Mouse (Mus musculus): ENCODE data around the gene Pcgf5.

Pcgf5 gene

DNA sequence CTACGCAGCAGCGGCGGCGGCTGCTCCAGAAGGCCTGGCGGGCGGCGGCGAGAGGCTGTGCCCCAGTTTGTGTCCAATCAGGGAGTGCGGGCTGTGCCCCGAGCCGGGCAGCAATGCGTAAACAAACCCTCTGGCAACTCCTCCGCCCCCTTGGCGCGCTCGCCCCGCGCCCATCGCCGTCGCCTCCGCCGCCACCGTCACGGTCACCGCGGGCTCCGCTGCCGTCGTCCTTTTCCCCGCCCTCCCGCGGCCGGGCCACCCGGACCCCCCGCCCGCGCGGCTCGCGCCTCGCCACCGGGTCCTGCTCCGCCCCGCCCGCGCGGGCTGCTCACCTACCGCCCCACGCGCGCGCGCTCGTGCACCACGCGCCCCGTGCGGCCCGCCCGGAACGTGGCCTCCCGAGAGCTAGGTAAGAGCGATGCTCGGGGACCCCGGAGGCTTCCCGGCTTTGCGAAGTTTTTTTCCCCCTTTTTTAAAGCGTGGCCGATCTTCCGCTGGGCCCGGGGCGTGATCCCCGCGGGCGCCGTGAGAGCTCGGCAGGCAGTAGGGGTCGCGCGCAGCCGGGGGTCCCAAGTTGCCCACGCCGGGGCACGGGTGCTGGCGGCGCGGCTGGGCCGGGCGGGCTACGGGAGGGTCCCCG, at the start of gene Pcgf5:
Gene Pcgf5 (plus strand): TSS at position 149 of the 640 bp plus-strand sequence.
- ChIA-PET CTCF (interaction anchor here in 1 of 4 experiments (1.3 kb wide), 1 partner anchor 92 kb away, joined by 4 read pairs; no protein-coding TSS in a partner anchor), POLR2A (interaction anchor here in 3 of 4 experiments (0.6 to 1.4 kb wide), 9 partner anchors 11 to 1034 kb away, joined by 3 to 7 read pairs (median 3); no protein-coding TSS in a partner anchor)

DNA sequence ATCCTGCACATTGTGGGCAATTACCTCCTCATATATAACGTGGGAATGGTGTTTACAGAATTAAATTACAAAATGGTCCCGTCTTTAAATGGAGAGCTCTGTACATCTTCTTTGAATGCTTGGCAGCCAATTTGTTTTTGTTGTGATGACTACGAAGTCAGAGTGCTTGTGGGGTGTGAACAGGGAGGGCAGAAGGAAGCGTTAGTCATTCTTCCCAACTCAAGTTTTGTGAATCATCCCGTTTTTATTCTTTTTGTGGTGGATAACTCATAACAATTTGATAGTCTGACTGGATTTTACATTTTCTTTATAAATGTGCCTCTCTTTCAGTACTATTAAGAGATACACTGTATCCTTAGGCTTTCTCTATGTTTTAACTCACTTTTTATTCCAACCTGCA, 42.6 kb upstream of the Pcgf5 start:
- ChIA-PET CTCF (no interaction called here), POLR2A (no interaction called here)

DNA sequence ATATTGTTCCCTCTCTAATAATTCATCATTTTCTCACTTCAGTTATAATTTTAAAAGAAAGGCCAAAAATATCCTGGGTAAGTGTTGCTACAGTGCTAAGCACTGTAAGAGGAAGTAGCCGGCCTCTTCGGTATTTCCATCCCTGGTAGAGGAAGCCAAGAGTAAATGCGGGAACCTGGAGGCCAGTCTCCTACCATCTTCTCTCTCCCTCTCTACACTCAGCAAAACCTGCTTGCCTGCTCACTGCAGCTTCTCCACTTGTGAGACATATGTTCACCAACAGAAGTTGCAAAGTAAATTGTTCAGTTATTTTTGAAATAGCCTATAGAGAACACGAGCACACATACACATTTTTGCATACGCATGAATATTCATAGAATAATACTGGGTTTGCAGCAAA, 34.1 kb upstream of the Pcgf5 start:
- POLR2A ChIA-PET = no interaction called here
- CTCF ChIA-PET = no interaction called here

DNA sequence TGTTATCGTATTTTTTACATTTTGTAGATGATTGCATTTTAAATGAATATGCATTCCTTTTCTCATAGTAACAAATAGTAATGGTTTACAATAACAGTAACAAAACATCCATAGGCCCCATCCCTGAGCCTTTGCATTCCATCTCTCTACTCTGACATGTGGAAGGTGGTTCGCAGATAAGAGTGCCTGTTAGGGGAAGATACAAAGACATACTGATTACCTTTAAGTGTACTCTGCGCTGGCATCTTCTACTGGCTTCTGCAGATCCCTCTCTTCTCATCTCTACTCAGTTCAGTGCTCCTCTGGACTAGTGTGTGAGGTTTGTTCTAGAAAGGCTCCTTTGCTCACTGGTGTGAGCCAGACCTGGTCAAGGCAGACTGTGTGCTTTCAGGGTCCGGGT, 28.4 kb upstream of the Pcgf5 start:
- CTCF ChIA-PET = no interaction called here
- POLR2A ChIA-PET = no interaction called here

DNA sequence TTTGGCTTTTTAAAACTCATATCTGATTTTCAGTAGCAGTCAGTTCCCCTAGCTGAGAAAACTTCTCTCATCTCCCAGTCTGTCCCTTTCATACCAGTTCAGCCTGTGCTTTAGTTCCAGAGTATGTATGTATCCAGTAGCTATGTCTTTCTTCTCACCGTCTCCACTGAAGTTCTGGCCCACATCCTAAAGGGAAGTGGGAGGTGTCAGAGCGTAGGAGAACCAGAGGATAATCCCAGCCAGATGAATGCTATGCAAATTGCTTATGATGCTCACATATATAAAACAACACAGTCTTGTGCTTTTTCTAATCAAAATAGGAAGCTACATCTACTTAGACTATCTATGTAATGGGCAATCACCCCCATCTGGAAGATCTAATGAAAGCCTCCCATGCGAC, 27.0 kb upstream of the Pcgf5 start:
- POLR2A ChIA-PET = no interaction called here
- CTCF ChIA-PET = no interaction called here

DNA sequence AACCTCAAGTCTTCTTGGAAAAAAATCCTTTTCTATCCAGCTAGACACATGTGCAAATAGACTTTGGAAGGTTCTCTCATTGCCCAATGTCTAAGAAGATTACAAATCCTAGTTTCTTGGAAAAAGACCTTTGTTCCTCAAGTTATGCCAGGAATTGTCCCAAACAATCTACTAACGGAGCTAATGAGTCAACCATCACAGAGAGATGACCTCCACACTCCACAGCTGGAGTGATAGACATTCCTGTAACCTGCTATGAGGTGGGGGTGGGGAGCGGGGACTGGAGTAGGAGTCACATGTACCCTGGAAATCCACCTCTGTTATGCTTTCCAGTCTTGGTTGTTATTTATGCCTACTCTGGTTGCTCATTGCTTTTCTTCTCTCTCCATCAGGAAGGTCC, 24.8 kb upstream of the Pcgf5 start:
- POLR2A ChIA-PET = interaction anchor here in 1 of 4 experiments (0.6 kb wide), 1 partner anchor 44 kb away, joined by 4 read pairs; no protein-coding TSS in a partner anchor
- CTCF ChIA-PET = no interaction called here

DNA sequence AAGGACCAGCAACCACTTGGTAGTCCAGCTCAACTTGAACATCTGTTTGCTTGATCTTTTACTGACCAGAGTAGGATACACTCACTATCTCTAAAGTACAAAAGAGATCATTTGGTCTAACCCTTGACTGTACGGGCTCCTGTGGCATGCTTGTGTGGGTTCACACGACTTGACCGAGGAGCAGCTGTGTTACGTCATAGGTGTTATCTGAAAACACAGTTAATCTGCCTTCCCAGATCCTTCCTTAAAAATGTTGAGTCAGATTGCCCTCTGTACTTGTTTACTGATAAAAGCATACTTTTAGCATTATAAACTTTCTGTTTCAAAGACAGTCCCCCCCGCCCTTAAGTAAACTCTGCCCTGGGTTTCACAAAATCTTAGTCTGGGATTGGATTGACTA, 19.4 kb upstream of the Pcgf5 start:
- POLR2A ChIA-PET = no interaction called here
- CTCF ChIA-PET = no interaction called here

DNA sequence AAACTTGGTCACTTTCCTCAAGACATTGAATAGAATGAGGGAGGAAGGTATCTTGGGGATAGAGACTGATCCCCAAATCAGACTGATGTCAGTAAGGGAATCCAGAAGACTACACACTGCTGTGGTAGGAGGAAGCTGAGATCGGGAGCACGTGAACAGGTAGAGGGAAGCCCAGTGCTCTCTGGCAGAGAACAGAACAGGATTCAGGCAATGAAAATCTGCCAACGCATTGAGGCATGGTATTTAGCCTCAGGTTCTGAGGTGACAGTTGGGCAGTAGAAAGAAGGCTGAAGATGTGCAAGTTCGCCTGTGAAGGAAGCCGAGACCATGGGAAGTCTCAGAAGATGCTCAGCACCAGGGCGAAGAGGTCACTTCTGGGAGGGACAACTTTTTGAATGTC, 733 bp upstream of the Pcgf5 start:
- ChIA-PET CTCF (interaction anchor here in 2 of 4 experiments (0.5 to 1.3 kb wide), 2 partner anchors 93 to 217 kb away, joined by 3 to 4 read pairs; no protein-coding TSS in a partner anchor), POLR2A (interaction anchor here in 3 of 4 experiments (0.5 to 1.0 kb wide), 4 partner anchors 13 to 217 kb away, joined by 3 to 7 read pairs (median 4); no protein-coding TSS in a partner anchor)

DNA sequence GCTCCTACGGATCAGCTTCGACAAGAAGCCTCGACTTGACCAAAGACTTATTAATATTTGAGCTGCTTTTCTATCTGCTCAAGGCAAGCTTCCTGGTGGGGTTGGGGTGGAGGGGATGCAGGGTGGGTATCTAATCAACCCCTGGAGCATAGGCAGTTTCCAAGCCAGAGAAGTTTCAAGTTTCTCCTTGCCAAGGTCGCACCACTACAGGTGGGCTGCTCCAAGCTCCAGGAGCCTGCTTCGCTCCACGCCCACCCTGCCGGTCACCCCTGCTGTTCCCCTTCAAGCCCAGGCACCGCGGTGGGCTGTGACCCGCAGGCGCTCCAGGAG, 313 bp upstream of the Pcgf5 start:
- ChIA-PET CTCF (interaction anchor here in 2 of 4 experiments (0.5 to 1.3 kb wide), 2 partner anchors 93 to 217 kb away, joined by 3 to 4 read pairs; no protein-coding TSS in a partner anchor), POLR2A (interaction anchor here in 3 of 4 experiments (0.6 to 1.2 kb wide), 6 partner anchors 11 to 1034 kb away, joined by 3 to 7 read pairs (median 4); no protein-coding TSS in a partner anchor)

DNA sequence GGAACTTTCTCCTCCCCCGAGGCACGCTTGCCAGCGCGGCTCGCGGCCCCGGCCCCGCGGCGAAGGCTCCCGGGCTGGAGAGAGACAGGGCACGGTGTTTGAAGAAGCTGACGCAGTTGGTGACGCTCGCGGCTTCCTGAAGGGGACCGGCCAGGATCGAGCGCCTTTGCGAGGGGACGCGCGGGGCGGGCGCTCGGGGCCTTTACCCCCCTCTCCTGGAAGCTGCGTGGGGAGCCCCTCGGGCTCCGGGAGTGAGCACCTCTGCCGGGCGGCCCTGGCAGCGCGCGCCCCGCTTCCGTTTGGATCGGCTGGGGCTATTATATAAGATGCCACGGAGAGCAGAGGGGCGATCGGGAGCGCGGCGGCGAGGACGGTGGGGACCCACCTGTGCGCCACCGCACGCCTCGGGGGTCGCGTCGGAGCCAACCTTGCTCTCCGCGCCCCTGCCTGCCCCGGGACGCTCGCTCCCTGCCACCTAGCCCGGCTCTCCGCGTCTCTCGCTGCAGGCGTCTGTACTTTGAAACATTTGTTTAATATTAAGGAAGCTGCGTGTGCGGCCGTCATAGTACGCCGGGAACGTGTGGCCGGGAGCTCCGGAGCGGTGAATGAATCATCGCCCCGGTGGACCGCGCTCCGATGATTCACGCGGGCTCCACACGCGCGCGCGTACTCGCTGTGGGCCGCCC, 835 bp downstream of the Pcgf5 start:
- ChIA-PET CTCF (interaction anchor here in 1 of 4 experiments (0.7 kb wide), 1 partner anchor 200 kb away, joined by 4 read pairs; no protein-coding TSS in a partner anchor), POLR2A (interaction anchor here in 2 of 4 experiments (0.8 to 1.4 kb wide), 5 partner anchors 10 to 237 kb away, joined by 3 to 4 read pairs (median 3); no protein-coding TSS in a partner anchor)

DNA sequence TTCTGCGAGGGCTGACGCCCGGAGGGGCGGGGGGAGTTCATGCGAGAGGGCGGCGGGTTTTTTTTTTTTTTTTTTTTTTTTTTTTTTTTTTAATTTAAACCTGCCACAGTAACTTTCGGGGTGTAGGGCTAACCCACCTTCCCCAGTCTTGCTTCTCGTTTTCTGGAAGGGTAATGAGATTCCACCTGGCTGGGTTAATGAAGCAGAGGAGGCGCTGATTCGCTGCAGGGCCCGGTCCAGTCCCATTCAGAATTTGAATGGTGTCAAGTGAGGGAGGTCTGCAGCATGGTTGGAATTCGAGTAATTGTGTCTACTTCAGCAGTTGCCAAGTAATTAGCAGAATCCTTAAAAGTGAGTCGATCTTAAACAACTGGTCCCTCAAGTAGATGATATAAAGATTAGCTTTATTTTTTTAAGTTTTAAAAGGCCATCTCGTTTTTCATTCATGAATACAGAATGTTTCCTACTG, 1.4 kb downstream of the Pcgf5 start:
- CTCF ChIA-PET = interaction anchor here in 1 of 4 experiments (0.7 kb wide), 1 partner anchor 201 kb away, joined by 4 read pairs; no protein-coding TSS in a partner anchor
- POLR2A ChIA-PET = interaction anchor here in 1 of 4 experiments (0.7 to 1.4 kb wide), 4 partner anchors 26 to 709 kb away, joined by 3 read pairs; no protein-coding TSS in a partner anchor

DNA sequence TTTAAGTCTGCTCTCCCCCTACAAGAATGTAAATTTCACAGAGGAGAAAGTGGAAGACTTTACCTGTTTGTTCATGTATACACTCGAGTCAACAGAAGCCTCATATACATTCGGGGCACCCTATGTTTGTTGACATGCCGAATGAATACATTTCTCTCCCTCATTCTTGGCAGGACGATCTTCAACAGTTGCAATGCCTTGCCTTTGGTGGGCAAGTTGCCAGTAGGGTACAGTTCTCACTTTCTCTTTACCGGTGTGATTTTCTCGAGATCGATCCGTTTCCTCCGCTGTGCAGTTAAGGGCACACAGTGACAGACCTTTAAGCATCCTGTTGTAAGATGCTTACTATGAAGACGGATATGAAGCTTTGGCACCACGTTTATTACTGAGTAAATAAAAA, 2.1 kb downstream of the Pcgf5 start:
- POLR2A ChIA-PET = interaction anchor here in 1 of 4 experiments (0.7 to 1.1 kb wide), 2 partner anchors 176 to 708 kb away, joined by 3 read pairs; no protein-coding TSS in a partner anchor
- CTCF ChIA-PET = no interaction called here

DNA sequence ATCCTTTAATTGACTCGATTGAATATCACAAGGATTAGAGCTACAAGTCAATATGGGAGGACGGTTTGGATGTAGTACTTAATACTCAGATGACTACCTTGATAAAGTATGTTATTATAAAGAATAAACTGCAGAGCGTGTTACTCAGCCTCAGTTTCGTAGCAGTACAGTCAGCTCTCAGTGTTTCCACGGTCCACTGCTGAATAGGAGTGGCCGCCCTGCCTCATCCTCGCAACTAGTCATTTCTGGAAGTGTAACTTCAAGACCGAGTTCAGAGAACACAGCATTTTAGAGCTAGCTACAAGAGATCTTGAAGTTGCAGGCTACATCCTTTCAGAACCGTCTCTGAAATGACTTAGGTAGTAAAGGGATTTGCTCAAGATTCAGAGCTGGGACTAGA, 2.8 kb downstream of the Pcgf5 start:
- POLR2A ChIA-PET = no interaction called here
- CTCF ChIA-PET = no interaction called here

DNA sequence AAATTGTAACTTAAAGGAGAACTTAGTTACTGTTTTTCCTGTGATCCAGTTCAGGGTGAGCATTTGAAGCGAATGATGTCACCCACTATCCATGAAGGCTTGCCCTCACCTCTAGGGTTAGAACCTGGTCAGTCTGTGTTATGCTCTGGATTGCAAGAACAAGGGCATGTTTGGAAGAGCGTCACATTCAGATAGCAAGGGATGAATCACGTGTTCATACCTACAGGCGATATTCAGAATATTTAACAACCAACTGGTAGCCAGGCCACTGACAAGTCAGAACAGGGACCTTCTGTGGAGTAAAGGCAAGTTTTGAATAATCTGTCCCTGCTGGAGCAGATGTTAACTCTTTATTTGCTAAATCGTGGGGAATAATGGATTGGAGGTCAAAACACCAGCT, 14.4 kb downstream of the Pcgf5 start:
- POLR2A ChIA-PET = no interaction called here
- CTCF ChIA-PET = no interaction called here

DNA sequence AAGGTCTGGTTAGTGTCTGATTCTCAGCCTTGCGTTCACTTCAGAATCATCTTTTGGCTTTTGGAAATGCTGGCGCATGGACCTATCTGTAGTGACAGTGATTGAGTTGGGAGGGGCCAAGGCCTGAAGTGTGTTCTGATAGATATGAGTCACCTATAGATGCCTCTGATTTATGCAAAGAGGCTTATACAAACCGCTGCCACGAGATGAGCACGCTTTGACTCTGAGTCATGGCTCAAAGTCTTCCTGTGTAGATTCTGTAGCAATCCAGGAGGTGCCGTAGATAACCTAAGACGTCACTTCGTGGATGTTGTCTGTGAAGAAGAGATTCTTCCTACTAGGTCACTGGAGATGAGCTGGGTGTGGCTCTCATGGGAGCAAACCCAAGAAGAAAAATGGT, 16.6 kb downstream of the Pcgf5 start:
- POLR2A ChIA-PET = no interaction called here
- CTCF ChIA-PET = no interaction called here

DNA sequence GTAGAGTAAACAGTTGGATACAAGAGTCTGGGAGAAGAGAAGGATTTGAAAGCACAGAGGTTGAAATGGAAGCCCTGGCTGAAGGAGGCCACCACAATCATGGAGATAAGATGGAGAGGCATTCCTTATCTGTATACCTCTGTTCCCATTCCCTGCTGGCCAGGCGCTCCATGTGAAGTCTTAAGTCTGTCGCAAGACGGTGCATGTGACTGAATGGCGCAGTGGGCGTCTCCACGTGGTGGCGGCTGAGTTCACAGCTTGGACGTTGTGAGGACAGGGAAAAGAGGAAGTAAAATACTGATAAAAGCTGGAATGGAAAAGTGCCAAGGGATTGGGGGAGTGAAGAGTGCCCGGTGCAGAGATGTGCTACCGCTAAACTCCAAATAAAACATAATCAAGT, 23.4 kb downstream of the Pcgf5 start:
- ChIA-PET POLR2A (no interaction called here), CTCF (no interaction called here)

DNA sequence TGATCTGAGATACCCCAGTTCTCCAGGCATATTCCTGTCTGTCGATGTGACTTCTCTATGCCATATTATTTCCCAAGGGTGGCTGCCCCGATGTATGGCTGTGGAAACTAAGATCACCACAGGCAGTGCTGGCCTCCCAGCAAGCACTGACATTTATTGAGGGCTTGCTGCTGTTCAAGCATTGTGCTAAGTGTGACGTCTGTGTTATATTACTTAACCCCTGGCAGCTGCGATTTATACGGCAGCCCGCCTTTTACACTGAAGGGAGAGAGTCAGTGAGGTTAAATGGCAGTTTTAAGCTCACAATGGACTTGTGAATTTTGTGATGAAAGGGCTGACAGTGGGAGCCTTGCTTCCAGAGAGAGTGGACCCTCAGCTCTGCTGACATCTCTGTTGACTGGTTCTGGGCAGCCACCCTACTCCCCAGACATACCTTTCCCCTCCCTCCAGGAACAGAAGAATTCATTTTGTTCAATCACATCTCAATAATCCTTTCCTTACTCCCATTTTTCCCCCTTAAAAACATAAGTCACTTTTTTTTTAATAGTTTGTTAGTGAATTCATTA, 25.0 kb downstream of the Pcgf5 start:
- ChIA-PET CTCF (no interaction called here), POLR2A (interaction anchor here in 1 of 4 experiments (1.3 kb wide), 1 partner anchor 10 kb away, joined by 3 read pairs; no protein-coding TSS in a partner anchor)

DNA sequence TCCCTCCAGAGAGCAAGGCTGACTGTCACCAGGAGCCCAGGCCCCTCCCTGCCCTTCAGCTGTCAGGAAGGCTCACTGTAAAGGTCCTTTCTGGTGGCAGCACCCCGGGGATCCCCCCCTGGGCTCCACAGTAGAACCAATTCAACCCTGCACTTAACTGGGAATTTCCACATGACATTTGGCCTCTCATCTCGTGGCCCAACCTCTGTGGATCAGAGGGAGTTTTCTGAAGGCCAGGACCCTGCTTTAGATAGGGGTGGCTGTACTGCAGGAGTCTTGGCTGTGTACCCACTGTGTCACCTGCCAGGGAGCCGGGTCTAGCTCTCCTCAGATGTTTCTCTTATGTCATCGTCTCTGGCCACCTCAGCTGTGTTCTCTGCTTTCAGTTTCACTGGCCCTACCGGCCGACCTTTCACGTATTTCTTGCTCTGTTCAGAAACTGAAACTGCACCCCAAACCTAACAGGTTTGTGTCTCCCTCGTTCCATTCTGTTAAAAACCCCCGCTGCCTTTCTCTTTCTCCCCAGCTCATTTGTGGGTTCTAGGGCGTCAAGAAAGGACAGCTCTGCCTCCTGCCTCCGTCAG, 27.2 kb downstream of the Pcgf5 start:
- ChIA-PET POLR2A (interaction anchor here in 1 of 4 experiments (0.6 to 0.7 kb wide), 2 partner anchors 14 to 26 kb away, joined by 3 read pairs; no protein-coding TSS in a partner anchor), CTCF (no interaction called here)

DNA sequence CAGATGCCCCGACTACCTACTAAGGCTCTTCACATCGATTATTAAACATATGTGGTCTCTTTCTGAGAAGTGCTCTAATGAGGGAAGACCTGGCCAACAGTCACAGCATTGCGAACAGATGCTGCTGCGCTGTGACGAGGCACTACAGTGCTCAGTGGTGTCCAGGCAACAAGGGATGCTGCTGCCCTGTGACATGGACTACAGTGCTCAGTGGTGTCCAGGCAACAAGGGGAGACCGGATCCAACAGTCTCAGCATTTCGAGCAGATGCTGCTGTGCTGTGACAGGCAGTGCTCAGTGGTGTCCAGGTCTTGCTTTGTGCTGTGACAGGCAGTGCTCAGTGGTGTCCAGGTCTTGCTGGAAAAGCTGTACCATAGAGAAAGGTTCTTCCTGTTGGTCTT, 29.6 kb downstream of the Pcgf5 start:
- CTCF ChIA-PET = interaction anchor here in 1 of 4 experiments (0.6 kb wide), 1 partner anchor 22 kb away, joined by 3 read pairs; no protein-coding TSS in a partner anchor
- POLR2A ChIA-PET = no interaction called here

All from embryonic stem cell, embryonic (primary cell).